Mouse (Mus musculus): Measurements from ENCODE around the gene Tbx18. TPM values are rescaled to one million over a fixed set of nuclear protein-coding genes. Genes with fewer than 3 reads are reported as not detected.

Gene Tbx18
- polyA plus RNA-seq, 1 experiment = not detected

DNA sequence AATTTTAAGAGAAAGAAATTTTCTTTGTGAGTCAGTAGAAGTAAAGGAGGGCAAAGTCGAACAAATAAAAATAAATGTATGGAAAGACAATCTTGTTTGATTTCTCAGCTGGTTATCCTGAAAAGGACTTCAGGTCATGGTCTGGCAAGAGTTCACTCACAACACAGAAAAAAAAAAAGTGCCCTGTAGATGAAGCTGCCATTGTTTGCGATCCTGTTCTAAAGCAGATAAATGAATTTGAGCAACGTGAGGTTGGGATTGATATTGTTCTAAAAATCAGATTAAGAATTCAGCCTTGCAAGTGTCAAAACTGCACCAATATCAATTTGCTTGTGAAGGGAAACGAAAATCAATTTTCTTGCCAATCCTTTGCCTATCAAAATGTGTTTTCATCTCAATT lies 6.2 kb upstream of the Tbx18 start:
- H3K4me3 ChIP-seq (replicated peaks) = no peak overlapping the region
- peaks cover 89% of the 10 kb centered on the region for H3K27me3 ChIP-seq (ENCODE audit: control insufficient read depth)
- TF ChIP-seq TAL1 (IDR thresholded peaks at IDR 0.05; ENCODE audit: low read length) = no peak
- no peak for TF ChIP-seq GATA1 (IDR thresholded peaks at IDR 0.05; ENCODE audit: low read length)
- no peaks in the 10 kb centered on the region for H3K4me1 ChIP-seq (ENCODE audit: control insufficient read depth)
- no peaks in the 10 kb centered on the region for H3K36me3 ChIP-seq (ENCODE audit: control insufficient read depth)
- no peaks in the 10 kb centered on the region for H3K9me3 ChIP-seq (ENCODE audit: control insufficient read depth, low read length)

DNA sequence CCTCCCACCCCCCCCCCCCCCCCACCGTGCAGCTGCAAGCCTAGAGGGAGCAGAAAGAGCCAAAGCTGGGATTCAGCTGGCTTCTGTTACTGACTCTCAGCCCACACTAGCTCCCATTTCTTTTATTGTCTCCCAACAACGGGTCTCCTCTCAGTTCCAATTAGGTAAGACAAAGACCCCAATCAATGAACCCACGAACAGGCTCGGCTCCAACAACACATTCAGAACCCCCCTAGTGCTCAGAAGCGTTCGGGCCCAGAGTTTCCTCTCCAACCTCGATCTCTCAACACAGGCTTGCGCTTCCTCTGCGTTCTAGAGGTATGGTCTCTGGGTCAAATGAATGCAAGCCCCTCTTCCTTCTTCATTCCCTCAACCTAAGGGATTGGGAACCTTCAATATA lies 4.0 kb upstream of the Tbx18 start:
- no peak overlapping the region for H3K4me3 ChIP-seq (replicated peaks)
- TF ChIP-seq GATA1 (IDR thresholded peaks at IDR 0.05; ENCODE audit: low read length) (no peak), TAL1 (IDR thresholded peaks at IDR 0.05; ENCODE audit: low read length) (no peak)
- H3K27me3 ChIP-seq (ENCODE audit: control insufficient read depth) = peaks cover 99% of the 10 kb centered on the region
- H3K9me3 ChIP-seq (ENCODE audit: control insufficient read depth, low read length) = no peaks in the 10 kb centered on the region
- H3K36me3 ChIP-seq (ENCODE audit: control insufficient read depth) = no peaks in the 10 kb centered on the region
- no peaks in the 10 kb centered on the region for H3K4me1 ChIP-seq (ENCODE audit: control insufficient read depth)

DNA sequence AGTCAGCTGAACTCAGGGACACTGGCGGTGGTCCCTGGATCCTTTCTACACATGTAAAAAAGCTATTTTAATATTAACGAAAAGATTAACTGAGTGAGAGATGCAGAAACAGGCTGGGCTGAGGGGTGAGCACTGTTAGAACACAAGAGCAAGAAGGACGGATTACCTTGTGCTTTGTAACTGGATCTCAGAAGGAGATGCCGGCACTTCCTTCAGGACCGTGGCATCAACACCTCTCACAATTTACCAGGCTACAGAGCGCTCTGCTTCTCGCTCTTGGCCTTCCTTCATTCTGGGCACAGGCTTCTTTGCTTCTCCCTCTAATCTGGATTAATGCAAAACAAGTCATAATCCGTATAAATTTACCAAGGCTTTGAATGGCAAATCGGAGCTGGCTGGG lies 3.6 kb upstream of the Tbx18 start:
- no peak overlapping the region for H3K4me3 ChIP-seq (replicated peaks)
- no peaks in the 10 kb centered on the region for H3K36me3 ChIP-seq (ENCODE audit: control insufficient read depth)
- TF ChIP-seq GATA1 (IDR thresholded peaks at IDR 0.05; ENCODE audit: low read length) (no peak), TAL1 (IDR thresholded peaks at IDR 0.05; ENCODE audit: low read length) (no peak)
- peaks cover 99% of the 10 kb centered on the region for H3K27me3 ChIP-seq (ENCODE audit: control insufficient read depth)
- no peaks in the 10 kb centered on the region; the same call in 1 of the 2 replicates for H3K9me3 ChIP-seq (ENCODE audit: control insufficient read depth, low read length)
- no peaks in the 10 kb centered on the region for H3K4me1 ChIP-seq (ENCODE audit: control insufficient read depth)

DNA sequence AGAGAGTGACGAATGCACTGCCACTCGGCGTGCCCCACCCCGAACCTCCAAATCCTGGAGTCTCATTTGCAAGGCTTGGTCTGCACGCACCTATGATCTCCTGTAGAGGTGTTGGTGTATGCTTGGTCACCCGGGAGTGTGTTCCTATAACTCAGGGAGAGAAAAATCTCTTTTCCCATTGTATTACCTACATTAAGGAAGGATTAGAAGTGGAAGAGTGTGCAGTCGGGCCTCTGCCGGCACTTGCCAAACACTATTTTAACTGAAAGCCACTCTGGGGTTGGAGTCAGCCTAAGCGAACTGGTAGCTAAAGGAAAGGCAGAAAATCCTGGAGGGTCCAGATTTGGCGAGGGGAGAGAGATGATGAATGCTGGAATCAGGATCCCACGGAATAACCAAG lies 2.7 kb upstream of the Tbx18 start:
- Histone ChIP-seq H3K27me3 (ENCODE audit: control insufficient read depth) (peaks cover 99% of the 10 kb centered on the region), H3K4me3 (replicated peaks) (no peak overlapping the region), H3K36me3 (ENCODE audit: control insufficient read depth) (no peaks in the 10 kb centered on the region), H3K9me3 (ENCODE audit: control insufficient read depth, low read length) (no peaks in the 10 kb centered on the region; the same call in 1 of the 2 replicates), H3K4me1 (ENCODE audit: control insufficient read depth) (no peaks in the 10 kb centered on the region)
- no peak for TF ChIP-seq TAL1 (IDR thresholded peaks at IDR 0.05; ENCODE audit: low read length)

DNA sequence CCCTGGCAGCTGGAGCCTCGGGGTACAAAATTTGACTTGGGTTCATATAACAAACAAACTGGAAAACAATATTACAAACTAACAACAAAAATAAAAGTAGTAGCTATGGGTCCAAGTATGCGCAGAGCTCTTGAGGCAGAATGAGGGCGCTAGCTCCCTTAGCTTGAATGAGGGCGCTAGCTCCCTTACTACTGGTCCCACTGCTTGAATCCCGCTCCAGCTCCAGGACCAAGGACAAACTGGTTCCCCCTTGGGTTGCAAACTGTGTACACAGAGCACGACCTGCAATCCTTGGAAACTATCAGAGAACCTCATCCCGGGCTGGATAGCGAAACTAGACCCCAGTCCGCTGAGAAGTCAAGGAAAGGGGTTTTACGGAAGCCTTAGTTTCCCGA lies 2.2 kb upstream of the Tbx18 start:
- TF ChIP-seq GATA1 (IDR thresholded peaks at IDR 0.05; ENCODE audit: low read length) = no peak
- no peak for TF ChIP-seq TAL1 (IDR thresholded peaks at IDR 0.05; ENCODE audit: low read length)
- H3K27me3 ChIP-seq (ENCODE audit: control insufficient read depth) = peaks cover 99% of the 10 kb centered on the region

DNA sequence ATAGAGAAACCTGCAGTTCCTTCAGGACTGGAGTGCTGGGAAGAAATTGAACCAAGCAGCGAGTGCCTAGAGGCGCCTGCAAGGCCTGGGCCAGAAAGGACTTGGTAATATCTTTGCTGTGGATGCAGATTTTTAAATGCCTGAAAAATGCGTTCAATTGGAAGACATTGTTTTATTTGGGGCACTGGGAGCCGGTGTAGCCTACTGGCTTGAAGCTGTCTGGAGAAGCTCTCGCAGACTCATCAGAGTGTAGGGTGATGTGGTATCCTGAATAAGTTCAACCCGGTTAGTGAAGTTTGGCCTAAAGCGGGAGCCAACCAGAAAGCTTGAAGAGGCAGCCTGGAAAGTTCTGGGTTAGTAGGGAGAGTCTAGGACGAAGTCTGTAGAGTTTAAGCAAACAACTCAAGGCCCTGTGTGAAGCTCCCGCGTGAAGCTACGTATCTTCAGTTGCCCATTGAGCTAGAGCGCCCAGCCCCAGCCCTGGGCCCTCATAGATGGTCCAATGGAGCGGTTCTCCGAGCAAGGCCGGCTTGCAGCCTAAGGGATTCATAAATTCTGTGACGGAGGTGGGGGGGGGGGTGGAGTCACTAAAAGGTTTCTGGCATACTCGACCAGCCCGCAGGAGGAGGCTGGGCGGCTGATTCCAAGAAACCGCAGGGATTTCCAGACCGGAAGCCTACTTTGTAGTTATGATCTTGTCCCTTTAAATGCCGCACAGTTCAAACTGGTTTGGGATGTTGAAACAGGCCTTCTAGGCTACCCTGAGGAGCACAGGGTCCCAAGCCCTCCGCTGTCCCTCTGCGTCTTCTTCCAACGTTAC lies 1.6 kb upstream of the Tbx18 start:
- no peak for TF ChIP-seq GATA1 (IDR thresholded peaks at IDR 0.05; ENCODE audit: low read length)
- TF ChIP-seq TAL1 (IDR thresholded peaks at IDR 0.05; ENCODE audit: low read length) = no peak
- H3K4me1 ChIP-seq (ENCODE audit: control insufficient read depth) = no peaks in the 10 kb centered on the region
- H3K4me3 ChIP-seq (replicated peaks) = no peak overlapping the region
- no peaks in the 10 kb centered on the region for H3K36me3 ChIP-seq (ENCODE audit: control insufficient read depth)
- H3K9me3 ChIP-seq (ENCODE audit: control insufficient read depth, low read length) = no peaks in the 10 kb centered on the region; the same call in 1 of the 2 replicates
- peaks cover 99% of the 10 kb centered on the region for H3K27me3 ChIP-seq (ENCODE audit: control insufficient read depth)

More for the DNA sequence above, 2.2 kb upstream of the Tbx18 start:
- H3K4me3 ChIP-seq (replicated peaks) = no peak overlapping the region
- H3K4me1 ChIP-seq (ENCODE audit: control insufficient read depth) = no peaks in the 10 kb centered on the region
- no peaks in the 10 kb centered on the region; the same call in 1 of the 2 replicates for H3K9me3 ChIP-seq (ENCODE audit: control insufficient read depth, low read length)
- H3K36me3 ChIP-seq (ENCODE audit: control insufficient read depth) = no peaks in the 10 kb centered on the region

DNA sequence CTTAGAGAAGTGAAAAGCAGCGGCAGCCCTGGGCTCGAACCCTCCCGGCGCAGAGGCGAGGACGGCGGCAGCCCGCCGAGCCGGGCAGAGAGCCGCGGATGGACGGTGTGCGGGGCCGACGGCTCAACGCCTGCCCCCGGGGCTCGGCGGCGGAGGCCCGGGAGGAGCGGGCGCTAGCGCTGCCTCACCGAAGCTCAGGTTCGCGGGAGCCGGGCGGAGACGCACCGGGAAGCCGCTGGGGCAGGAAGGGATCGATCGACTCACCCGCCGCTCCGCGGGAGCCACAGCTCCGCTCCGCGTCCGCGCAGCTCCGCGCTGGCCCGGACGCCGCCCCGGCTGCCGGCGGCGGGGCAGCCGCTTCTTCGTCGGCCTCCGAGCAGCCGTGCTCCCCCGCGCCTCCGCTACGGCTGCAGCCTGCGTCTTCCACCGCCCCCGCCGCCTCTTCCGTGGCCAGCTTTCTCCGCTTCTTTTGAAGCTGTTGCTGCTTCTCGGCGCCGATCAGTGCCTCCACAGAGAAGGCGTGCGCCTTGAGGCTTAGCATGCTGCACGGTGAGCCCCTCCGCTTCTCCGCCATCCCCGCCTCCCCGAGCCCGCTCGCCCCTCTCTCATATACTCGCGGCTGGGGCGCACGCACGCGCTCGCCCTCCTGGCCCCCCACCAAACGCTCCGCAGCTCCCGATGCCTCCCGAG lies 644 bp downstream of the Tbx18 start:
- Histone ChIP-seq H3K36me3 (ENCODE audit: control insufficient read depth) (no peaks in the 10 kb centered on the region), H3K4me3 (replicated peaks) (no peak overlapping the region)
- TF ChIP-seq TAL1 (IDR thresholded peaks at IDR 0.05; ENCODE audit: low read length) (no peak), GATA1 (IDR thresholded peaks at IDR 0.05; ENCODE audit: low read length) (no peak)

DNA sequence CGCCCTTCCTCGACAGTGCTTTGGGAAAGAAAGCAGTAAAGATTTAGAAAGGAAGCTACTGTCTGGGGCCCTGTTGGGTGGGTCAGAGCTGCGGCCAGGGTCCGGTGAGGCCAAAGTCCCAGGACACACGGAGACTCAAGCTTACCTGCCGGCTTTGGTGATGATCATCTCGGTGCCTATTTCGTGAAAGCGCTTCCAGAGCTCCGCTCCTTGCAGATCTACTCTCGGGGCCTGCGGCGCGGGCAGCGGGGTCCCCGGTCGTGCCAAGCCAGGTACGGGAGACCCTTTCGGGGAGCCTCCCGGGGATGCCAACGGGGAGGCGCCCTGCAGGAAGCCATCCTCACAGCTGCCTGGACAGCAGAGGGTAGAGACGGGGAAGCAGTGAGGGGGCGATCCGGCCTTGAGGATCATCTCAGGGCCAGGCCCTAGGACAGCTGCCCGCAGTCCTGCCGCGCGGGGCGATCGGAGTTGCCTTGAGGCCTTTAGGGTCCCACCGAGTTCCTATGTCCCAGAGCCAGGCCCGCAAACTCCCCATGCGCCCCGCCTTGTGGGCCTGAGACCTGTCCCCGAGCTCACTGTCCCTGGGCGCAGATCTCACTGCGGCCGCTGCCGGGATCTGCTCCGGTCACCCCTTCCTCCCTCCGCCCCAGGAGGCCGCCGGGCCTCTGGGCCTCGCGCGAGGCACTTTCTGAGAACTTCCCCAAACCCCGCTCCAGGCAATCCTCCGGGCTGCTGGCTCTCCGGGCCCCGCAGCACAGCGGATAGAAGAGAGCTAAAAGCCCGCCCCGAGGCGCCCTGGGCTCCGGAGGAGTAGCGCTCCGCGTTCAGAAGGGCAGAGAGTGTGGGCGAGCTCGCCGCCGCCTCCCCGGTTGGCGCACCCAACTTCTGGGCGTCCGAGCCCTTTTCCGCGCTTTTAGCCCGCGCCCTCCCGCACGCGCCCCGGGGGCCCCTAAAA lies 1.5 kb downstream of the Tbx18 start:
- Histone ChIP-seq H3K9me3 (ENCODE audit: control insufficient read depth, low read length) (no peaks in the 10 kb centered on the region; the same call in 1 of the 2 replicates), H3K36me3 (ENCODE audit: control insufficient read depth) (no peaks in the 10 kb centered on the region), H3K4me1 (ENCODE audit: control insufficient read depth) (no peaks in the 10 kb centered on the region), H3K4me3 (replicated peaks) (no peak overlapping the region), H3K27me3 (ENCODE audit: control insufficient read depth) (peaks cover 78% of the 10 kb centered on the region)
- TF ChIP-seq GATA1 (IDR thresholded peaks at IDR 0.05; ENCODE audit: low read length) = no peak
- no peak for TF ChIP-seq TAL1 (IDR thresholded peaks at IDR 0.05; ENCODE audit: low read length)

More for the DNA sequence above, 644 bp downstream of the Tbx18 start:
- H3K4me1 ChIP-seq (ENCODE audit: control insufficient read depth) = no peaks in the 10 kb centered on the region
- H3K9me3 ChIP-seq (ENCODE audit: control insufficient read depth, low read length) = no peaks in the 10 kb centered on the region; the same call in 1 of the 2 replicates
- H3K27me3 ChIP-seq (ENCODE audit: control insufficient read depth) = peaks cover 86% of the 10 kb centered on the region

Data from erythroblast, embryonic 14.5 days (primary cell).